28 mouse cellular contexts compared by ENCODE assay signal in the genomic region with DNA sequence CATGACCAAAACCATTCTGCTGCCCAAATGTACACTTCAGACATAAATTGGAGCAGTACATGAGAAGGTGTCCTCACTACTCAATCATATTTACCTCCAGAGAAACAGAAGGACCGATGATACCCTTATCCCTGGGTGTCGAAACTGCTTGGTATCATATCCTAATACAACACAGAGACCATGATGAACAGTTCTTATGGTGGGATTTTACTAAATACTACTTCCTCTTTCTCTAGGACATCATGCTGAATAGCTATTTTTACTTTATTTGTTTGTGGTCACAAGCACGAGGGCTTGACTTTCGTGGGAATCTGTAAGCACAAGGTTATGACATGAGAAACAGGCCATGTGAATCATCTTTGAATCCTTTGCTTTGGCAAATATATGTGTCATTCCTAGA.
DNase-seq lines count a peak whose midpoint lies in the region; ATAC-seq and TF ChIP-seq lines count a peak whose summit lies in the region.
"Had no signal": no experiment of that assay in that cellular context is flagged by ENCODE, and none has a peak within 500 bp of the region (broad histone marks: within the 10 kb centered on the region; RNA-seq: fewer than 3 reads in every experiment).

No protein-coding gene starts in this region.

- H3K4me2 ChIP-seq in CH12.LX (ENCODE audit: insufficient read depth, low read depth, poor library complexity, severe bottlenecking), result no peak overlapping the region
- H3K4me2 ChIP-seq: embryonic facial prominence, embryonic 12.5 days; embryonic facial prominence, embryonic 15.5 days; forebrain, embryonic 15.5 days; heart, embryonic 12.5 days; heart, embryonic 15.5 days; hindbrain, embryonic 12.5 days; hindbrain, embryonic 15.5 days had no signal

- no peaks in the 10 kb centered on the region for H3K79me2 ChIP-seq in CH12.LX (replicated peaks; ENCODE audit: control insufficient read depth, extremely low read depth, insufficient read depth, poor library complexity, severe bottlenecking)

- H3K4me3 ChIP-seq in CH12.LX (replicated peaks in 1 of 3; ENCODE audit: low read depth in 2 of 3, low read length in 2 of 3, poor library complexity in 1 of 3), result no peak overlapping the region
- no peak overlapping the region for H3K4me3 ChIP-seq in embryonic facial prominence, embryonic 10.5 days
- H3K4me3 ChIP-seq: embryonic facial prominence, embryonic 12.5 days; embryonic facial prominence, embryonic 15.5 days; forebrain, embryonic 15.5 days; heart, embryonic 12.5 days; heart, embryonic 15.5 days; hindbrain, embryonic 12.5 days; hindbrain, embryonic 15.5 days had no signal

- H3K9me3 ChIP-seq in CH12.LX (replicated peaks; ENCODE audit: low read length), result no peaks in the 10 kb centered on the region
- no peaks in the 10 kb centered on the region for H3K9me3 ChIP-seq in embryonic facial prominence, embryonic 10.5 days
- H3K9me3 ChIP-seq: embryonic facial prominence, embryonic 12.5 days; embryonic facial prominence, embryonic 15.5 days; forebrain, embryonic 15.5 days; heart, embryonic 12.5 days; heart, embryonic 15.5 days; hindbrain, embryonic 12.5 days; hindbrain, embryonic 15.5 days had no signal

- TF ChIP-seq POLR2A in CH12.LX (IDR thresholded peaks at IDR 0.05; ENCODE audit: low read depth, low read length), result no peak

- peak; percentile 17 for DNase-seq in CH12.LX (ENCODE audit: extremely low read depth)
- peak; percentile 2 for DNase-seq in c-Kit-positive CD71-negative TER-119-negative erythroid progenitor cells, embryonic 14.5 days (ENCODE audit: low read depth)
- DNase-seq in splenic B cell, adult 2 months (ENCODE audit: low read depth, low spot score), result peak; percentile 17
- no peak for DNase-seq in lung, postnatal 14 days
- DNase-seq in embryonic facial prominence, embryonic 10.5 days (ENCODE audit: low spot score), result no peak
- DNase-seq in left cerebral cortex, postnatal 14 days (ENCODE audit: low spot score in 2 of 2), result no peak
- DNase-seq: adrenal gland, postnatal 10 days; adrenal gland, postnatal 36 days; cerebellum, adult 11-12 months; cerebellum, adult 8-10 months; cerebellum, postnatal 10 days; cerebellum, postnatal 36 days; gastrocnemius, postnatal 10 days; gastrocnemius, postnatal 36 days; heart, adult 18-20 months; heart, postnatal 10 days; heart, postnatal 4 days had no signal

- TF ChIP-seq EP300 in CH12.LX (IDR thresholded peaks at IDR 0.05; ENCODE audit: low read length), result no peak

- intact Hi-C loops in left cerebral cortex, postnatal 14 days (cut with DNase I), result no loop called here

- peaks cover 0 to 7% of the 10 kb centered on the region in 2 experiments; a peak in 2 of 4 replicates for H3K4me1 ChIP-seq in CH12.LX (ENCODE audit: control insufficient read depth in 1 of 2, insufficient read depth in 2 of 2)
- no peaks in the 10 kb centered on the region for H3K4me1 ChIP-seq in embryonic facial prominence, embryonic 10.5 days
- H3K4me1 ChIP-seq: embryonic facial prominence, embryonic 12.5 days; forebrain, embryonic 15.5 days; heart, embryonic 12.5 days; heart, embryonic 15.5 days; hindbrain, embryonic 12.5 days; hindbrain, embryonic 15.5 days had no signal

- dilution Hi-C loops in CH12.LX (cut with MboI; ENCODE audit: extremely low pct_ligation_motif_present, extremely low pct_unique_long_range_greater_than_20kb, low sequenced_read_pairs), result no loop called here

- H3K27me3 ChIP-seq in CH12.LX (replicated peaks), result no peaks in the 10 kb centered on the region
- H3K27me3 ChIP-seq in splenic B cell, adult 2 months (ENCODE audit: control insufficient read depth, insufficient read depth, low read length, poor library complexity, severe bottlenecking), result no peaks in the 10 kb centered on the region
- H3K27me3 ChIP-seq in embryonic facial prominence, embryonic 10.5 days (replicated peaks; ENCODE audit: low read depth, poor library complexity, severe bottlenecking), result no peaks in the 10 kb centered on the region
- H3K27me3 ChIP-seq: embryonic facial prominence, embryonic 12.5 days; embryonic facial prominence, embryonic 15.5 days; forebrain, embryonic 15.5 days; heart, embryonic 12.5 days; heart, embryonic 15.5 days; hindbrain, embryonic 12.5 days; hindbrain, embryonic 15.5 days; Patski had no signal

- ATAC-seq in hematopoietic stem cell, adult 5-6 weeks (replicated peaks in 1 of 2; ENCODE audit: insufficient read depth in 1 of 2, low FRiP score in 2 of 2, low TSS enrichment in 1 of 2, low read depth in 1 of 2, poor library complexity in 2 of 2, severe bottlenecking in 2 of 2), result peak; percentile 48 to 59; a peak in 3 of 4 replicates
- ATAC-seq: forebrain, embryonic 15.5 days; intestine, postnatal 0 days; Patski had no signal

- no peak for TF ChIP-seq RAD21 in CH12.LX (IDR thresholded peaks at IDR 0.05; ENCODE audit: low read depth, low read length)

- in situ Hi-C loops in CH12.LX (cut with MboI; ENCODE audit: low pct_ligation_motif_present, low pct_unique_long_range_greater_than_20kb, low sequenced_read_pairs), result no loop called here

- H3K9ac ChIP-seq in CH12.LX (ENCODE audit: insufficient read depth, low read depth), result no peak overlapping the region
- H3K9ac ChIP-seq: embryonic facial prominence, embryonic 12.5 days; embryonic facial prominence, embryonic 15.5 days; forebrain, embryonic 15.5 days; heart, embryonic 12.5 days; heart, embryonic 15.5 days; hindbrain, embryonic 12.5 days; hindbrain, embryonic 15.5 days had no signal

- TF ChIP-seq CTCF in CH12.LX (conservative IDR thresholded peaks at IDR 0.05 in 1 of 2, IDR thresholded peaks at IDR 0.05 in 1 of 2; ENCODE audit: low read depth in 2 of 2, low read length in 2 of 2), result no peak

- H3K27ac ChIP-seq in CH12.LX (ENCODE audit: insufficient read depth, low read depth), result no peak overlapping the region
- H3K27ac ChIP-seq in embryonic facial prominence, embryonic 10.5 days (replicated peaks), result no peak overlapping the region
- H3K27ac ChIP-seq: embryonic facial prominence, embryonic 12.5 days; embryonic facial prominence, embryonic 15.5 days; forebrain, embryonic 15.5 days; heart, embryonic 15.5 days; hindbrain, embryonic 12.5 days; hindbrain, embryonic 15.5 days had no signal

- 90% methylated on average over 4 of the region's 4 CpGs for WGBS in embryonic facial prominence, embryonic 10.5 days

- H3K36me3 ChIP-seq in CH12.LX (replicated peaks in 1 of 2; ENCODE audit: control insufficient read depth in 1 of 2, insufficient read depth in 1 of 2, low read length in 1 of 2), result no peaks in the 10 kb centered on the region
- no peaks in the 10 kb centered on the region for H3K36me3 ChIP-seq in splenic B cell, adult 2 months (ENCODE audit: control insufficient read depth, insufficient read depth, low read length, poor library complexity, severe bottlenecking)
- H3K36me3 ChIP-seq in embryonic facial prominence, embryonic 10.5 days (replicated peaks), result no peaks in the 10 kb centered on the region
- H3K36me3 ChIP-seq: embryonic facial prominence, embryonic 12.5 days; embryonic facial prominence, embryonic 15.5 days; forebrain, embryonic 15.5 days; G1E; heart, embryonic 12.5 days; heart, embryonic 15.5 days; hindbrain, embryonic 12.5 days; hindbrain, embryonic 15.5 days had no signal

TF ChIP-seq in CH12.LX, 34 proteins besides CTCF, POLR2A, EP300 and RAD21:
- TF ChIP-seq CHD1 (IDR thresholded peaks at IDR 0.05; ENCODE audit: low read depth, low read length) (no peak), ZC3H11A (IDR thresholded peaks at IDR 0.05; ENCODE audit: low read depth, low read length) (no peak), BHLHE40 (IDR thresholded peaks at IDR 0.05; ENCODE audit: low read depth, low read length) (peak; percentile 45), GABPA (IDR thresholded peaks at IDR 0.05; ENCODE audit: insufficient replicate concordance, low read depth, low read length) (no peak), MYC (IDR thresholded peaks at IDR 0.05; ENCODE audit: low read depth, low read length) (no peak), MAZ (IDR thresholded peaks at IDR 0.05; ENCODE audit: low read depth, low read length) (no peak)

Comparison
In these comparisons a context has a peak if more than half of its experiments do, and no peak if none do; other contexts are left out.
1. DNase-seq: peak in CH12.LX (single experiment), c-Kit-positive CD71-negative TER-119-negative erythroid progenitor cells, embryonic 14.5 days (single experiment) and splenic B cell, adult 2 months (single experiment); none in lung, postnatal 14 days (single experiment), embryonic facial prominence, embryonic 10.5 days (single experiment) and left cerebral cortex, postnatal 14 days (0 of 2).